Mouse (Mus musculus) lung, embryonic 14.5 days (tissue): ENCODE measurements around the gene Lsm10. TPM values are rescaled to one million over a fixed set of nuclear protein-coding genes. Genes with fewer than 3 reads are reported as not detected.
A peak's percentile ranks its signal among the peaks of the same experiment; 100 is the strongest.

Experiments
- ATAC-seq: fragments of 200-750 bp; cut with Nextera tagmentation; 2 replicates; pipeline ENCODE4 v1.8.0; 2017; ENCODE audit warnings: mild to moderate bottlenecking, moderate TSS enrichment, moderate library complexity; ENCODE audit not compliant: insufficient read depth
- DNase-seq: peaks from one replicate; pipeline ENCODE4 v3.0.0-alpha.2; 2015
- H3K27ac ChIP-seq: fragments of 300-500 bp; sonication (generic); 2 replicates; pipeline ENCODE4 v1.5.1; 2014; ENCODE audit warnings: low read depth, mild to moderate bottlenecking, moderate library complexity
- H3K27me3 ChIP-seq: fragments of 300-500 bp; sonication (generic); 2 replicates; pipeline ENCODE4 v1.6.1; 2014; ENCODE audit warnings: low read length, control low read depth; ENCODE audit not compliant: insufficient read depth
- H3K36me3 ChIP-seq: fragments of 300-500 bp; sonication (generic); 2 replicates; pipeline ENCODE4 v1.6.1; 2014; ENCODE audit warnings: control low read depth; ENCODE audit not compliant: insufficient read depth
- H3K4me1 ChIP-seq: fragments of 300-500 bp; sonication (generic); 2 replicates; pipeline ENCODE4 v1.6.1; 2014; ENCODE audit warnings: antibody characterized with exemption, control low read depth; ENCODE audit not compliant: insufficient read depth
- H3K4me2 ChIP-seq: fragments of 300-500 bp; sonication (generic); 2 replicates; pipeline ENCODE4 v1.6.1; 2014; ENCODE audit warnings: mild to moderate bottlenecking
- H3K4me3 ChIP-seq: fragments of 300-500 bp; sonication (generic); 2 replicates; pipeline ENCODE4 v1.5.1; 2014; ENCODE audit warnings: low read depth, low read length
- H3K9ac ChIP-seq: fragments of 300-500 bp; sonication (generic); 2 replicates; pipeline ENCODE4 v1.6.1; 2014
- H3K9me3 ChIP-seq: fragments of 300-500 bp; sonication (generic); 2 replicates; pipeline ENCODE4 v1.6.1; 2016; ENCODE audit warnings: low read depth, low read length, control low read depth
- CTCF ChIP-seq: IDR thresholded peaks from 2 replicates; pipeline ENCODE4 v1.5.1; 2016; ENCODE audit warnings: antibody characterized with exemption, low read depth
- WGBS: fragments of 180-500 bp; shearing (Covaris S2); extraction: QIAGEN DNeasy Blood & Tissue Kit; methylation state at CpG from one replicate; pipeline ENCODE4 v1.1.7; 2014; 5-methylcytosine and 5-hydroxymethylcytosine counted together
- polyA plus RNA-seq: library from polyadenylated mRNA; unstranded; fragments of >200 nt; fragmentation: Nextera tagmentation; extraction: Ambion mirVana; gene quantifications from 2 replicates; pipeline ENCODE4 v1.2.1, GENCODE M21; 2014

Lsm10 gene
- polyA plus RNA-seq, 1 experiment from 2014 or later: 50.2 TPM

GRCm38 (mm10) chr4:126104261-126105075, 8.0 kb downstream of the Lsm10 start:
- peak; percentile 37 for DNase-seq
- ATAC-seq: no peak; the same call in none of the 2 replicates
- Histone ChIP-seq H3K9me3 (no peaks in the 10 kb centered on the region), H3K27me3 (no peaks in the 10 kb centered on the region), H3K4me3 (peak overlapping the region; percentile 95), H3K27ac (peak overlapping the region; percentile 63), H3K36me3 (0 out of 2 replicates have a peak, but pooled peaks cover 11% of the 10 kb centered on the region), H3K9ac (peak overlapping the region; percentile 78), H3K4me1 (peaks cover 15% of the 10 kb centered on the region), H3K4me2 (peak overlapping the region; percentile 97)
- TF ChIP-seq CTCF: no peak
- 2% methylated on average over 34 of the region's 34 CpGs for WGBS

- Histone ChIP-seq H3K36me3 (0 out of 2 replicates have a peak, but pooled peaks cover 7% of the 10 kb centered on the region), H3K27ac (no peak overlapping the region), H3K4me2 (peak overlapping the region; percentile 97), H3K4me1 (peaks cover 22% of the 10 kb centered on the region), H3K4me3 (peak overlapping the region; percentile 95), H3K9me3 (no peaks in the 10 kb centered on the region), H3K27me3 (no peaks in the 10 kb centered on the region), H3K9ac (peak overlapping the region; percentile 78; the same call in 1 of the 2 replicates)
- ATAC-seq (no peak), DNase-seq (no peak)
- 50% methylated on average over 7 of the region's 7 CpGs for WGBS
- no peak for TF ChIP-seq CTCF
Measured at GRCm38 (mm10) chr4:126105131-126105783, 8.8 kb downstream of the Lsm10 start.

- peaks cover 27% of the 10 kb centered on the region for H3K4me1 ChIP-seq
- DNase-seq (no peak), ATAC-seq (no peak)
- no peaks in the 10 kb centered on the region for H3K27me3 ChIP-seq
- H3K4me2 ChIP-seq: no peak overlapping the region
- no peaks in the 10 kb centered on the region for H3K36me3 ChIP-seq
- no peak overlapping the region for H3K4me3 ChIP-seq
- WGBS: 62% methylated on average over 8 of the region's 8 CpGs
- no peaks in the 10 kb centered on the region for H3K9me3 ChIP-seq
- no peak overlapping the region for H3K9ac ChIP-seq
- TF ChIP-seq CTCF: no peak
- no peak overlapping the region for H3K27ac ChIP-seq
Measured at GRCm38 (mm10) chr4:126108061-126108740, 11.8 kb downstream of the Lsm10 start.

- Histone ChIP-seq H3K36me3 (no peaks in the 10 kb centered on the region), H3K4me2 (peak overlapping the region; percentile 48), H3K9ac (0 out of 2 replicates have a peak overlapping the region, but pooled peaks have one; percentile 18), H3K27me3 (no peaks in the 10 kb centered on the region), H3K9me3 (no peaks in the 10 kb centered on the region), H3K4me1 (peaks cover 27% of the 10 kb centered on the region), H3K4me3 (no peak overlapping the region), H3K27ac (peak overlapping the region; percentile 95)
- WGBS: 53% methylated on average over 10 of the region's 10 CpGs
- no peak for ATAC-seq
- peak; percentile 72 for DNase-seq
- no peak for TF ChIP-seq CTCF
Measured at GRCm38 (mm10) chr4:126109613-126110373, 13.4 kb downstream of the Lsm10 start.

- Histone ChIP-seq H3K4me1 (peaks cover 27% of the 10 kb centered on the region), H3K27ac (peak overlapping the region; percentile 95), H3K9me3 (no peaks in the 10 kb centered on the region), H3K4me3 (peak overlapping the region; percentile 12; the same call in 1 of the 2 replicates), H3K4me2 (peak overlapping the region; percentile 48), H3K27me3 (no peaks in the 10 kb centered on the region), H3K9ac (peak overlapping the region; percentile 32), H3K36me3 (no peaks in the 10 kb centered on the region)
- peak; percentile 83 for DNase-seq
- peak; percentile 55 for TF ChIP-seq CTCF
- WGBS: 5% methylated on average over 12 of the region's 12 CpGs
- ATAC-seq: peak; percentile 81
Measured at GRCm38 (mm10) chr4:126110374-126111152, 14.1 kb downstream of the Lsm10 start.

GRCm38 (mm10) chr4:126111153-126111549, 14.7 kb downstream of the Lsm10 start:
- WGBS: 17% methylated on average over 7 of the region's 7 CpGs
- DNase-seq (peak; percentile 52), ATAC-seq (0 out of 2 replicates have a peak, but pooled peaks have one; percentile 2)
- H3K4me1 ChIP-seq: peaks cover 27% of the 10 kb centered on the region
- peak overlapping the region; percentile 48 for H3K4me2 ChIP-seq
- no peak for TF ChIP-seq CTCF
- peak overlapping the region; percentile 32 for H3K9ac ChIP-seq
- H3K9me3 ChIP-seq: no peaks in the 10 kb centered on the region
- no peaks in the 10 kb centered on the region for H3K27me3 ChIP-seq
- H3K4me3 ChIP-seq: 0 out of 2 replicates have a peak overlapping the region, but pooled peaks have one; percentile 3
- no peaks in the 10 kb centered on the region for H3K36me3 ChIP-seq
- peak overlapping the region; percentile 95 for H3K27ac ChIP-seq
